Mouse (Mus musculus): ENCODE measurements at regions not wholly inside any gene's neighbourhood (a gene's known extent, or its start where the extent isn't known, plus 50 kb on each side); places are given as distances from the start of the nearest gene placed in this dataset.

DNA sequence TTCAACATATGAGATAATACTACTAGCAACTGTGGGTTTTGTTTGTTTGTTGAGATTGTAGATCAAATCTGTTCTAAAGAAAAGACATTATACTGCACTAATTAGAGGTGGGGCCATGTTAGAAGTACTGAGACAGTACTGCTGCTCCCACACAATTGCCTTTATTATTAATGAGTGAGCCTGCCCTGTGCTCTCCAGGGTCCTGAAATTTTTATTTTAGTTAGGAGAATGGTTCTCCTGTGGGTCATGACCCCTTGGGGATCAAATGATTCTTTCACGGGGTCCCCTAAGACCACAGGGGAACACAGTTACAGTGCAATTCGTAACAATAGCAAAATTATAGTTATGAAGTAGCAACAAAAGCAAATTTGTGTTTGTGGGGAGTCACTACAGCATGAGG is 268.8 kb downstream of the Gm9195 start:
- no peak for DNase-seq (ENCODE audit: low spot score in 2 of 2)

DNA sequence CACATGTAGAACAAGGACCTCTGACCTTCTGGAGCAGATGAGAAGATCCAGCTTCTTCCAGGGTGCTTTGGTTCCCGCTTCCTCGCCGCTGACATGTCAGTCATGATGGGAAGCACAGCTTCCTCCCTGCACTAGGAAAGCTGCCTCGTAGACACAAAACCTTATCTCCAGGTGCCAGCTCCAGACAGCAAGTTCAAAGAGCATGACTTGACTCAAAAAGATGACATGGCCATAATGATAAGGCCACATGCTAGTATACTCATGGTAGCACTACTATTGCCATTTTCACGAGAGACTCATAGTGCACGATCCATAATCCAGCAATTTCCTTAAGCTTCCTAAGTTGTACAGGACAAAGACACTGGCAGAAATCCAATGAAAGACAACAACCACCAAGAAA is 272.1 kb downstream of the Gm9195 start:
- DNase-seq (ENCODE audit: low spot score in 2 of 2) = no peak

DNA sequence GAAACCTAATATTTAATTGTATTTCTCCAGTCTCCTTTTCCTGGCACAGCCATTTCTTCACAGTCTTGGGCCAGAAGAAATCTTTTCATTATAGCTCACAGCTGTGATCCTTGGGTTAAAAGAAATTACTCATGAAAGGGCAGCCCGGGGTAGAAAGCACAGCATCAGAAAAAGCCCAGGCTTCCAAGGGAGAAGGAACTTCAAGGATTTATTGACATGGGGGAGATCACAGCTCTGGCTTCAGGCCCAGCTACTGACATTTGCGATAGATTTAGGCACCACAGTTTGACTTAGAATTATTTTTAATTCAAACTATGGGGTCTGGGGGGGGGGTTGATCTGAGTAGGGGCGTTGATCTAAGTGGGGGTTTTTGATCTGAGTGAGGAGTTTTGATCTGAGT is 291.3 kb downstream of the Gm9195 start:
- DNase-seq (ENCODE audit: low spot score in 2 of 2) = no peak

DNA sequence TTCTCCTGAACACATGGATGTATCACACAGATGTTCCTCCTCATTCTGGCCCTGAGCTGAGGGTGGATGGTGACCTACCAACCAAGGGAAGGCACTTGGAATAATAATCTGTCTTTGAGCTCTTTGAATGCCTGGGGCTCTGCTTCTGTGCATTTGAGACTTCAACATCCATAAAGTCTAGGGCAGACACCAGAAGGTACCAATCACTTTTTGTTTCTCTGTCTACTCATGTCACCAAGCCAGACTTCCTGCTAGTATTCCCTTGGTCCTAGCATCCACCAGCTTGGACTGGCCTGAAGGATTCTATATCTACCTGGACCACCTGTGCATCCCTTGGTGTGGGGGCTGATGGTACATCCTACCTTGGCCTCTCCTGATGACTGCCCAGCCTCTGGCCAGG is 291.7 kb downstream of the Gm9195 start:
- no peak for DNase-seq (ENCODE audit: low spot score in 2 of 2)

DNA sequence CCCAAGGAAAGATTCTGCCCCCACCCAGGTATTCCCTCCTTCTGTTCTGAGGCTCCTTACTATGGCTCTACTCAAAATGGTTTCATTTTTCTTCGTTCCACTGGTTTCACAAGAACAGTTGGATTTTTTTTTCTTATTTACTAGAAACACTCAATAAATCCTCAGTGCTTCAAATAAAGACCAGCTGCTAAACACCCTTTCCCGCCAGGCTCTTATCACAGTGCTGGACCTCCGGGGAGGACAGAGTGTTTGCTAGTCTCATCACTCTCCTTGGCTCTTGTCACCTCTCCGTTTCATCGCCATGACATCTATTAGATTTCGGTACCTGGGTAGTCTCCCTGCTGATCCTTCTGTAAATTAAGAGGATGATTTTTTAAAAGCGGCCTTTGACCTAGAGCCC is 293.7 kb downstream of the Gm9195 start:
- DNase-seq (ENCODE audit: low spot score in 2 of 2) = no peak

DNA sequence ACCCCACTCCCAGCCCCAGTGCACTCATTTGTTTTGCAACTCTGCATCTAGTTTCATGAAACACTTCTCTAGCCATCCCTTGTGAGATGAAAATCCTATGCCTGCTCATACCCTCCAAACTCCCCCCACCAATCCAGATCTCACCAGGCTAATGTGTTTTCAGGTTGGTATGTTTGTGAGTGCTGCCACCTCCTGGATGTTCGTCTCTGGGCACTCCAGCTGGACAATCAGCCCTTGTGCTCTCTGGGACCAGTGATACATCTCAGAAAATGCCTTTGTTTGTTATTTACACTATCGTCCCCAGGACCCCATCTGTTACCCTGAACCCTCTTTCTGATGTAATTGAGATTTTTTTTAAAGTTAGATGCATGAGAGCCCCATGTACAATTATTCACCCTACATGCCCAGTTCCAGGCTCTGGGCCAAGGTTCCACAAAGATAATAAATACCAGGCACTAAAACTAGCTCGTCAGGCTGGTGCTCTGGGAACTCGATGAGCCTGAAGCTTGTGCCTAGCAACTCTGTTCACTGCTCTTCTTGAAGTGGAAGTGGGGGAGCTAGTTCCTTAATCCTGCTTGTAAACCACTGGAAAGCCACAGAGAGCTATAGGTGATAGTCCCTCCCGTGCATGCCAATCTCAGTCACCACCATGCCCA is 304.2 kb downstream of the Gm9195 start:
- DNase-seq (ENCODE audit: low spot score in 2 of 2) = peak; percentile 46 to 61

DNA sequence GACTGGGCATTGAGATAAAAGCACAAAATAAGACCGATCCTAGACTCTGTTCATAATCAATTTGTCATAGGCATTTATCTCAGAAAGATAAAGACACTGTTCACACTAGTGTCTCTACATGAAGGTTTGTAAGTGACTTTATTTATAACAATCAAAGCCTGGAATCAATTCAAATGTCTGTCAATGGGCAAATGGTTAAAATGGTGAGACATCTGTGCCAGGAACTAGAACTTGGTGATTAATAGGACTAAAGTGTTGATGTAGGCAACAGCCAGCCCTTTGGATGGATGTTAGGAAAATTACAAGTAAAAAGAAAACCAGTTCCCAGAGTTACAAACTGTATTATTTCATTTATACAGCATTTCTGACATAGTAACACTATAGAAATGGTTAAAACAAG is 315.9 kb downstream of the Gm9195 start:
- DNase-seq (ENCODE audit: low spot score in 2 of 2) = no peak

DNA sequence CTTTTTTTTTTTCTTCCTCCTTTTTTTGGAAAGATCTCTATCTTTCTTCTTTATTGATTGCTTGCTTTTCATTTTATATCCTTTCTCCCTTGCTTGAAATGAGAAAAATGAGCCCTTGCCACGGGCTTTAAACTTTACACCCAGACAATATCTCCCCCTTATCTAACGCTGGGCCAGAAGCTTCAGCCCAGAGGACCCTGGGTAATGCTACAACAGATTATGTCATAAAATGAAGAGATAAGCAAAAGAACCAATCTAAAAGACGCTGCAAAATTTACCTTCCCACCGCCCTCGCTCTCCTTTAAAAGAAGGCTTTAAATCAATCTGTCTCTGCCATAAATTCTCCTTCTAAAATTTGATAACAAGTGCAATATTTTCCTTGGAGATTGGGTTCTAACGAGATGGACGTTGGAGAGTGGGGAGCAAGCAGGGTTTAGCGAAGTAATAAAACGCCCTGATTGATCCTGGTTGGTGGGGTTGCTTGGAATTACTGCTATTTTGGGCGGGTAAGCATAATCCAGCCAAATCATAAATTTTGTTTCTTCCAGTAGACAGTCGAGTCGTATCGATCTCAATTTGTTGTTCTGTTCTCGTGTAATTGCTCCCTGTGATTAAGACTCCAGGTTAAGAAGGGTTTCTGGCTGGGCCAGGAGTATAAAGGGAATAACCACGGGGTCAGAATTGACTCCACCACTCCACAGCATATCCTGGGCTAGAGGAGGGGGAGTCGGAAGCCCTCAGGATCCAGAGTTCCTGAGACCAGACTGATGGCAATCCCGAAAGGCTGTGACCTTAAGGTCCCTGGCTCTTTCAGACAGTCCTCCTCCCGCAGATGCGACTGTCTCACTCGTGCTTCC is 318.9 kb downstream of the Gm9195 start:
- DNase-seq (ENCODE audit: low spot score in 2 of 2) = no peak

DNA sequence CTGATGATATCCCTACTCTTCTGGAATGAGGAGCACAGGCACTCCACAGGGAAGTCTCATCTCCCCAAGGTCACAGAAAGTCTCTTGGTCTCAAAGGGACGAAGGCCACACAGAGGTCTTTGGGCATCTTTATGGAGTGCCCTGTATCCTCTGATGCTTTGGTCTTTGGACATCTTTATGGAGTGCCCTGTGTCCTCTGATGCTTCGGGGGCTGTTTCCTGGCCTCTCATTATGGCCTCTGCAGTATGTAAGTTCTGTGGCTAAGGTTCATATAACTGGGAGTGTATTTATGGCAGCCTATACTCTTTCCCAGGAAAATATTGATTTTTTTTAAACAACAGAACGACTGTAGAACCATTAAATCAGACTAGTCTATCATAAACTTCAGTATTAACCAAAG is 319.9 kb downstream of the Gm9195 start:
- no peak for DNase-seq (ENCODE audit: low spot score in 2 of 2)

DNA sequence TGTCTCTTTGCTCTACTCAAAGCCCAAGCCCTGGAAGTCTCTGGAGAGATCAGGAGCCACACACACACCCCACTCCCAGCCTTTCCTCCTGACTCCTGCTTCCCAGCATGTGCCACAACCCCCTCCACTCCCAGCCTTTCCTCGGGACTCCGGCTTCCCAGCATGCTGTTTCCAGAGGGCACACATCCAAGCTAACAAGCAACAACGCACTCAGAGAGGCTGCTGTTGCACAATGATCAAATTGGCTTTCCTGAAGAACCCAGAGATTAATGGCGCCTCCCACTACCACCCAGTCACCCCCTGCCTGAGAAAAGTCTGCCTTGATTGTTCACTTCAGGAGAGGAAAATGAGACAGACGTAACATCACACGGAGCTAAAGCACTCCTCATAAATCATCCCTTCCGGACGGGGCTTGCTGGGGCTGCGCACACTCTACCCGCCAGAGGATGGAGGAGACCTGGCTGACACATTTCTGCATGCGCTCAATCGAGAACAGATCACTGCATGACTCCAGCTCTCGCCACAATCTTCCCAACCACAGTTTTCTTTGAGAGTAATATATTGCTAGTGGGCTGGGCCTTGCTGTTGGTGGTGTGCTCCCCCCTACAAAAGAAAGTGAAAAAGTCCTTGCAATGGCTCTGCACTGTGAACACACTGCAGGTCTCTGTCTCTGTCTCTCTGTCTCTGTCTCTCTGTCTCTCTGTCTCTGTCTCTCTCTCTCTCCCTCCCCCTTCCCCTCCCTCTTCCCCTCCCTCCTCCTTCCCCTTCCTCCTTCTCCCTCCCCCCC is 332.9 kb downstream of the Gm9195 start:
- no peak for DNase-seq (ENCODE audit: low spot score in 2 of 2)

DNA sequence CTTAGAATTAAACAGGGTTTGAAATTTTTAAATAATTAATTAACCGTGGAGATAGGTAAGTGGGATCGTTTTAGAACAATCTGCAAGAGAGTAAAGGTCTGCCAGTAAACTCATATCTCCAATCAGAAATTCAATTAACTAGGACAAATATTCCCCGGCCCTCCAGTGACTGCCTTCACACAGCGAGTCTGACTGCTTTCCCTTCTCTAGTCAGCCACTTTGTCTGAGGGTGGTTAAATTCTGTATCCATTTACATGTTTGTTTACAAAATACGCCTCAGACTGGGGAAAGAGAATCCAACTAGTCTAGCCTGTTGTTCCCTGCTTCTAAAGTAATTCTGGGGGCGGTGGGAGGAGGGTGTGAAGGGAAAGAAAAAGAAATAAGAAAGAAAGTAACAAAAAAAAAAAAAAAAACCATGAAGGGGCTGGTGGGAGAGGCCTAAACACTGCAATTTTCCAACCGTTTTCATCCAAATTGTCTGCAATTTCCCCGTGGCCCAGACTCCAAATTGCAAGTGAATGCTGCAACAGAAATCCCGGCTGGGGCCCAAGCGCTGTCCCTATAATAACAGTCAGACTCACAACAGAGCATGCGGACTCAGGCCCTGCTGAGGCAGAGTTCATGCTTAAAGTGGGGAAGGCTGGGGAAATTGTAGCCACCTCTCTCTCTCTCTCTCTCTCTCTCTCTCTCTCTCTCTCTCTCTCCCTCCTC is 336.3 kb downstream of the Gm9195 start:
- no peak for DNase-seq (ENCODE audit: low spot score in 2 of 2)

DNA sequence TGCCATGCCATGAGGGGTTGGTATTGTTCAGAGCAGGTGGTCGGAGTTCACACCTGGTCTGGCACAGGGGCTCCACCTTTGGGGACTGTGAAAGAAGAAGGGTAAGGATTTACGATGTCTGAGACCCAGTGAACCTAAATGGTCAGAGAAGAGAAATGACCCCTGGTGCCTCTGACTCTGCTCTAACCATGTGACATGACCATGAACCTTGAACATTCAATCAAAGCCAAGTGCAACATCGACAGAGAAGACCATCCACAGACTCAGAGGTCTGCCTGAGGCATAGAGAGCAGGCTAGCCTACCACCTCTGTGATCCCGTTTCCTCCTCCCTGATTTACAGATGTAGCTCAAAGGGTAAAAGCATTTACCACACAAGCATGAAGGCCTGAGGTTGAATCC is 340.0 kb downstream of the Gm9195 start:
- DNase-seq (ENCODE audit: low spot score in 2 of 2) = no peak

DNA sequence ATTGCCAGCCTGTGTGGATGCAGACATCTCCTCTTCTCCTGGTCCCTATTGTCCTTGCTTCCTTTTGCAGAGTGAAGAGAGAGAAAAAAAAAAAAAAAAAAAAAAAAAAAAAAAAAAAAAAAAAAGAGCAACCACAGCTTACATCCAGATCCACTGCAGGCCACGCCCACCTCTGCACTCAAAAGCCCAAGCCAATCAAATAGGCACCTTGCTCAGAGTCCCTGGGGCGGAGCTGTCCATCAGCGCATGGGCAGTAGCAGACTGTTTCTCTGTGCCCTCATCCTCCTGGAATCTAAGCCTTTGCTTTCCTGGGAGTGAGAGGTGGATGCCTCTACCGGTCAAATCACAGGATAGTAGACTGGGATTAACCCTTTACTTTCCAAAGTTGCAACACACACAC is 342.2 kb downstream of the Gm9195 start:
- DNase-seq (ENCODE audit: low spot score in 2 of 2) = peak in 1 of 2 experiments; percentile 47

DNA sequence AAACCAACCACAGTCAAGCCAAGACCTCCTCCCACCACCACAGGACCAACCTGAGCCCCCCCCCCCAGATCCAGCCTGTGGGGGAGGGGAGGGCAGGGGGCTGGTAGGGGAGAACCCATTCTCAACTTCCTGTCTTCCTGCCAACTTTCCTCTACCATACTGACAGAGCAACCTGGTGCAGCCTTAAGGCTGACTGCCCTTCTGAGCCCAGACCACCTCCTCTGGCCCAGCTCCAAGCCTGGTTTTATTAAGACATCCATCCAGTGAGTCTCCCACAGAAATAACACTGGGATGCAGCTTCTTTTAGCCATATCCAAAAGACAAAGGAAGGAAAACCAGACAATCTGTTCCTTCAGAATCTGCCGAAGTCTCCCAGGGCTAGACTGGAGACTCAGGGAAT is 342.8 kb downstream of the Gm9195 start:
- peak in 1 of 2 experiments; percentile 50 for DNase-seq (ENCODE audit: low spot score in 2 of 2)

DNA sequence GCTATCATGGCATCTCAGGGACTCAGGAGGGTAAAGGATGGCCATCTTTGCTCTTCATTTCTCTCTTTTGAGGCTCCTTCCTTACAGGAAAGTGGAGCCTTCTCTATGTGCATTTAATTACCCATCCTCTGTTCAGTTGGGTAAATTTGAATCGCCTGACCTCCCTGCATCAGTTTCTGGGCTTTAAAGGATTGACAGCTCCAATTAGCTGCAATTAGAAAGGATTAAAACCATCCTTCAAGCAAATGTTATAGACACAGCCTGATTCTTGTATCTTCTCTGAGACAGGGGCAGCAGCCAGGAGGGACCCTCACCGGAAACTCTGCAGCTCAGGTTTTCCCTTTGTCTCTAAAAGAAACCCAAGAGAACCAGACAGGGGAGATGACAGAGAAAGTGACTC is 345.3 kb downstream of the Gm9195 start:
- DNase-seq (ENCODE audit: low spot score in 2 of 2) = no peak

DNA sequence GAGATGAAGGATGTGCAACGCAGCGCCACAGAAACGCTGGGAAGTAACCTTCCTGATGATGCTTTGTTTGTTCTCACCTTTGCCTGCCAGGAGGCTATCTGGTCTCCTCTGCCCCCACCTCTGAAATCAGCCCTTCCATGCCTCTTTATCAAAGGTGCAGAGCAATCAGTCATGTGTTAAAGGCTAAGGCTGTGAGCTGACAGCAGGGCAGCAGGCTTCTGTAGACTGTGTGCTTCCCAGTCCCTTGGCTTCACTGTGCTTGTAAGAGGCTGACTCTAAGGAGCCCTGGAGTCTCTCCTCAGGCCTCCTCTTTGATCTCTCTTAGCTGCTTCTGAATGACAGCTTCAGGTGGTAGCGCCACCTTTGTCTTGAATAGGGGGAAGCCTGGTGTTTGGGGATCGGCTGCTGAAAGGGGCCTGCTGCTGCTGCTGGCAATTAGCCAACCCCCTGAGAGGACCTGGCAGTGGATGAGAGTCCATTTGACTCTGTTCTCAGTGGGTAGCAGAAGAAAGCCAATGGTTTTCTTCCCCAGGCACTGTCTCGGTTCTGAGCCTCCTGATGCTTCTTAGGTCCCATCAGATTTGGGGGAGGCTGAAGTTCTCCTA is 348.7 kb downstream of the Gm9195 start:
- DNase-seq (ENCODE audit: low spot score in 2 of 2) = peak; percentile 28 to 75

DNA sequence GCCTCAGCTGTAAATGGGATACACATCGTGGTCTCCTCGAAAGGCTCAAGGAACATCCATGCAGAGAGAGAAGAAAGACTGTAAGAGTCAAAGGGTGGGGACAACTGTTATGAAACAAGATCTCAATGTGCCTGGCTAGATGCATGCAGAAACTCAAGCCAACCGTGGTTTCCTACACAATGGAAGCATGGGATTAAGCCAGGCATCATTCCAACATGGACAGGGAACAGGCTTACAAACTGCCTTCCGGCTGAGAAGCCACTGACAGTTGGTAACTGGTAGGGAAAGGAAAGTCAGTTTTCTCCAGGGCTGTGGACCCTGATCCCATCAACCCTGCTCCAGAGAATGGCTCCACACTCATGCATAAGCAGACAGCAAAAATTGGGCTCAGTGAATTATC is 350.5 kb downstream of the Gm9195 start:
- DNase-seq (ENCODE audit: low spot score in 2 of 2) = no peak

DNA sequence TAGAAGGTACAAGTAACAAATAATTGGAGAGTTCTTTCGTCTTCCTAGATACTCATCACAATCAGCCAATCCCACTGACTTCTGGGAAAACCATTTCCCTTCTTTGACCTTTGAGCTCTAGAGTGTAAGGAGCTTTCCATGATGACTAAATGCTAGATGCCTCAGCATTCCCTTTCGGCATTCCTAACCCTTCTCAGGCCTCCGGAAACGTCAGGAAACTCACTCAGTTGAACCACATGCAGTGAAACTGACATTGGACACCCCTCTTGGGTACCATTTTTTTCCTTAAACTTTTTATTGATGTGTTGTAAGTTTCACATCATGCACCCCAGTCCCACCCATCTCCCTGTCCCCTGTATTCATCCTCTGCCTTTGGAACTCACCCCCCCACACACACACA is 361.5 kb downstream of the Gm9195 start:
- no peak for DNase-seq (ENCODE audit: low spot score in 2 of 2)

DNA sequence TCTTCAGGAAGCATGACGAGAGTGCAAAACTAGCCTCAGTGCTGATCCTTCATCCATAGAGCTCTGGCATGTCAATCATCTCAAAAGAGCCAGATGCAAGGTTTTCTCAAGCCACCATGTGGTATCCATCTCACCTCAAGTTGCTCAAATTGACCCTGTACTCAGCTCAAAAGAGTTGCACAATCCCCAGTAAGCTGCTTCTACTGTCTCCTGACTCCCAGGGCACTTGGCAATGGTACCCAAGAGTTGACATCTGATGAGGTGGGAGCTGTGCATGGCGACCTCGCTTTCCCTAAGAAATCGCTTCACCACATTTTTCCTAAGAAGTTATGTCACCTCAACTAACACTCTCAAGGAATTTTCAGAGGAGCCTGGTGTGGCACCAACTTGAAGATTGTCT is 369.9 kb downstream of the Gm9195 start:
- no peak for DNase-seq (ENCODE audit: low spot score in 2 of 2)

DNA sequence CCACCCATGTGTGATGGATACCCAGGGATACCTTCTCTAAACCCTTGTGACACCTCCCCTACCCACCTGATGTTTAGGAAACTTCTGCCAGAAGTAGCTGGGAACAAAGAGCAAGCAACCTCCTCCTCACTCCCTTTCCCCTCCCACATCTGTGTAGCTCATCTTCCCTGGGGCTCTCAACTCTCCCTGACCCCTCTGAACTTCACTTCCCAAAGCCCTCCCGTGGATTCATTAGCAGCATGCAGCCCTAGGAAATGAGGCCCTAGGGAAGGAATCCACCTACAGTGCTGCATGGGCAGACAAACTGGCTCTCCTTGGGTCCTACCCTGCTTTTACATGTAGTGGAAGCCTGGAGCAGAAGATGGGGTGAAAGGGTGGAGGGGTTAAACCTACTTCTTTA is 370.6 kb downstream of the Gm9195 start:
- no peak for DNase-seq (ENCODE audit: low spot score in 2 of 2)

DNA sequence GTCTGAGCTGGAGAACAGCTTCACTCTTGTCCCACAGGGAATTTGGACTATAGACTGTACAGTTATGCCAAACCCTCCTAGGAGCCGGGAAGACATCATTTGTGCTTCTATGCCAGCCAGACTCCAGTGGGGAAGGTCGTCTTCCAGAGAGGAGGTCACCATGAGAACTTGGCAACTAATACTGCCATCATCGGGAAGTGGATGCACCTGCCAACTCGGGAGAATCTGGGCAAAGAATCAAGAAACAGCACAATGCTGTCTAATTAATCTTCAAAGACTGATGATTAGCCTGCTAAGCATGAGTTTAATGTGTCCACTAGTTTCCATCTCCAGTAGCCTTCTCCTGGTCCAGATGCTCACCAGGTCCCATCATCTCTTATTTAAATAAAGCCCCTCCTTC is 374.8 kb downstream of the Gm9195 start:
- DNase-seq (ENCODE audit: low spot score in 2 of 2) = peak in 1 of 2 experiments; percentile 69

Data from cerebellum, postnatal 4 days (tissue).